Mouse (Mus musculus) left cerebral cortex, adult 8-10 months (tissue): ENCODE results near the gene 5430427O19Rik. TPM values are rescaled to one million over a fixed set of nuclear protein-coding genes. Genes with fewer than 3 reads are reported as not detected.

Experiments
- DNase-seq, 2 experiments: peaks; one replicate each; pipeline ENCODE4 v3.0.0; 2022; ENCODE audit warnings: low spot score in 2 of 2
- total RNA-seq, 4 experiments: library from RNA; stranded (reverse); gene quantifications; 2 replicates each; pipeline ENCODE4 v1.2.4; 2022

5430427O19Rik gene
- under 1 TPM; 0.21 to 0.28 (median 0.26) TPM for total RNA-seq

GRCm38 (mm10) chrX:85869914-85870483, at the start of gene 5430427O19Rik:
Gene 5430427O19Rik (plus strand): TSS chrX:85870354.
- no peak for DNase-seq

GRCm38 (mm10) chrX:85827719-85828453, 42.3 kb upstream of the 5430427O19Rik start:
- DNase-seq: no peak

GRCm38 (mm10) chrX:85829000-85829399, 41.2 kb upstream of the 5430427O19Rik start:
- peak in 1 of 2 experiments; percentile 15 for DNase-seq

GRCm38 (mm10) chrX:85839174-85839573, 31.0 kb upstream of the 5430427O19Rik start:
- DNase-seq: no peak

- no peak for DNase-seq
Measured at GRCm38 (mm10) chrX:85855938-85856337, 14.2 kb upstream of the 5430427O19Rik start.

GRCm38 (mm10) chrX:85857169-85857568, 13.0 kb upstream of the 5430427O19Rik start:
- no peak for DNase-seq

- no peak for DNase-seq
Measured at GRCm38 (mm10) chrX:85868079-85868478, 2.1 kb upstream of the 5430427O19Rik start.

GRCm38 (mm10) chrX:85871371-85872056, 1.4 kb downstream of the 5430427O19Rik start:
- DNase-seq: no peak

- no peak for DNase-seq
Measured at GRCm38 (mm10) chrX:85874367-85874766, 4.2 kb downstream of the 5430427O19Rik start.

GRCm38 (mm10) chrX:85875951-85876350, 5.8 kb downstream of the 5430427O19Rik start:
- no peak for DNase-seq

GRCm38 (mm10) chrX:85877747-85878146, 7.6 kb downstream of the 5430427O19Rik start:
- no peak for DNase-seq

- no peak for DNase-seq
Measured at GRCm38 (mm10) chrX:85878293-85878692, 8.1 kb downstream of the 5430427O19Rik start.

GRCm38 (mm10) chrX:85879198-85879977, 9.2 kb downstream of the 5430427O19Rik start:
- DNase-seq: peak in 1 of 2 experiments; percentile 2

- no peak for DNase-seq
Measured at GRCm38 (mm10) chrX:85886651-85887050, 16.5 kb downstream of the 5430427O19Rik start.

GRCm38 (mm10) chrX:85901195-85901594, 31.0 kb downstream of the 5430427O19Rik start:
- no peak for DNase-seq

- no peak for DNase-seq
Measured at GRCm38 (mm10) chrX:85919034-85919433, 48.9 kb downstream of the 5430427O19Rik start.

GRCm38 (mm10) chrX:85932991-85933390, 62.8 kb downstream of the 5430427O19Rik start:
- no peak for DNase-seq
